In genomic region chr9:70011537-70012407, GRCm38 (mm10) we compare ENCODE assay signal across 8 mouse cellular contexts. TPM values are rescaled to one million over a fixed set of nuclear protein-coding genes. Genes with fewer than 3 reads are reported as not detected.
DNase-seq lines count a peak whose midpoint lies in the region; ATAC-seq and TF ChIP-seq lines count a peak whose summit lies in the region.

No protein-coding gene starts in this region.

- no peak for TF ChIP-seq RAD21 in MEL (IDR thresholded peaks at IDR 0.05; ENCODE audit: low read depth, low read length)

- intact Hi-C loops in heart, postnatal 25 days (cut with DNase I) = loop anchor here (2.0 kb wide), 1 partner anchor 17 kb away; no protein-coding TSS in a partner anchor
- intact Hi-C loops in left cerebral cortex, postnatal 10 days (cut with DNase I) = no loop called here

- TF ChIP-seq POLR2A in MEL (IDR thresholded peaks at IDR 0.05; ENCODE audit: control insufficient read depth in 1 of 2, insufficient read depth in 1 of 2, low read depth in 1 of 2, low read length in 2 of 2, poor library complexity in 1 of 2) = no peak; a peak in 1 of 4 replicates

- peaks cover 20% of the 10 kb centered on the region for H3K79me2 ChIP-seq in MEL (ENCODE audit: control insufficient read depth, insufficient read depth, low read length, poor library complexity)

- ATAC-seq in heart, embryonic 12.5 days (ENCODE audit: insufficient number of reproducible peaks, low FRiP score) = no peak

- no peak for DNase-seq in heart, postnatal 25 days (ENCODE audit: low spot score)
- DNase-seq in MEL (ENCODE audit: low read depth, low spot score) = no peak
- DNase-seq in hindbrain, embryonic 10.5 days (ENCODE audit: low spot score) = no peak
- no peak for DNase-seq in right cerebral cortex, adult 18-20 months
- DNase-seq in adrenal gland, postnatal 25 days = no peak
- no peak for DNase-seq in left cerebral cortex, postnatal 10 days (ENCODE audit: extremely low spot score in 1 of 2, low spot score in 2 of 2)

- H3K27ac ChIP-seq in heart, embryonic 12.5 days (ENCODE audit: poor library complexity, severe bottlenecking) = peak overlapping the region; percentile 70
- peak overlapping the region; percentile 62 for H3K27ac ChIP-seq in MEL (ENCODE audit: control insufficient read depth, low read depth, low read length)
- peak overlapping the region; percentile 98 for H3K27ac ChIP-seq in hindbrain, embryonic 10.5 days

- H3K4me1 ChIP-seq in heart, embryonic 12.5 days (replicated peaks) = peaks cover 17% of the 10 kb centered on the region
- peaks cover 0 to 5% of the 10 kb centered on the region in 2 experiments; a peak in 3 of 4 replicates for H3K4me1 ChIP-seq in MEL (ENCODE audit: control insufficient read depth in 1 of 2, insufficient read depth in 2 of 2, low read length in 2 of 2)
- H3K4me1 ChIP-seq in hindbrain, embryonic 10.5 days (replicated peaks) = peaks cover 19% of the 10 kb centered on the region
- peaks cover 84% of the 10 kb centered on the region for H3K4me1 ChIP-seq in megakaryocyte, embryonic 14.5 days

- no peaks in the 10 kb centered on the region for H3K9me3 ChIP-seq in heart, embryonic 12.5 days (replicated peaks)
- no peaks in the 10 kb centered on the region for H3K9me3 ChIP-seq in MEL (replicated peaks; ENCODE audit: insufficient read depth, low read length)
- no peaks in the 10 kb centered on the region for H3K9me3 ChIP-seq in hindbrain, embryonic 10.5 days
- H3K9me3 ChIP-seq in megakaryocyte, embryonic 14.5 days = no peaks in the 10 kb centered on the region

- H3K9ac ChIP-seq in heart, embryonic 12.5 days = peak overlapping the region; percentile 93
- H3K9ac ChIP-seq in MEL (ENCODE audit: control insufficient read depth, low read depth, low read length, poor library complexity, severe bottlenecking) = peak overlapping the region; percentile 70

- 60% methylated on average over 14 of the region's 14 CpGs for WGBS in heart, embryonic 12.5 days
- WGBS in hindbrain, embryonic 10.5 days = 65% methylated on average over 14 of the region's 14 CpGs

- no peak for TF ChIP-seq EP300 in MEL (IDR thresholded peaks at IDR 0.05; ENCODE audit: low read depth in 1 of 2, low read length in 2 of 2)

- H3K4me2 ChIP-seq in heart, embryonic 12.5 days = peak overlapping the region; percentile 68

- H3K4me3 ChIP-seq in heart, embryonic 12.5 days = peak overlapping the region; percentile 91
- H3K4me3 ChIP-seq in MEL (ENCODE audit: control insufficient read depth in 1 of 2, insufficient read depth in 1 of 2, low read depth in 2 of 2, low read length in 2 of 2) = peak overlapping the region; percentile 73 to 98
- peak overlapping the region; percentile 93 for H3K4me3 ChIP-seq in hindbrain, embryonic 10.5 days
- H3K4me3 ChIP-seq in megakaryocyte, embryonic 14.5 days (replicated peaks) = peak overlapping the region; percentile 95

- TF ChIP-seq CTCF in MEL (IDR thresholded peaks at IDR 0.05 in 2 of 3, conservative IDR thresholded peaks at IDR 0.05 in 1 of 3; ENCODE audit: control insufficient read depth in 1 of 3, insufficient read depth in 1 of 3, low read depth in 2 of 3, low read length in 3 of 3, poor library complexity in 1 of 3, severe bottlenecking in 1 of 3) = no peak

- H3K27me3 ChIP-seq in heart, embryonic 12.5 days (replicated peaks) = no peaks in the 10 kb centered on the region
- H3K27me3 ChIP-seq in MEL (ENCODE audit: control insufficient read depth in 1 of 2, insufficient read depth in 2 of 2, low read length in 2 of 2) = no peaks in the 10 kb centered on the region
- H3K27me3 ChIP-seq in hindbrain, embryonic 10.5 days (ENCODE audit: insufficient read depth, poor library complexity, severe bottlenecking) = no peaks in the 10 kb centered on the region
- no peaks in the 10 kb centered on the region for H3K27me3 ChIP-seq in megakaryocyte, embryonic 14.5 days (replicated peaks)

- peaks cover 31% of the 10 kb centered on the region for H3K36me3 ChIP-seq in heart, embryonic 12.5 days
- H3K36me3 ChIP-seq in MEL (ENCODE audit: control insufficient read depth in 1 of 2, insufficient read depth in 2 of 2, low read length in 2 of 2) = peaks cover 7 to 26% of the 10 kb centered on the region in 2 experiments
- H3K36me3 ChIP-seq in hindbrain, embryonic 10.5 days = peaks cover 57% of the 10 kb centered on the region
- peaks cover 41% of the 10 kb centered on the region for H3K36me3 ChIP-seq in megakaryocyte, embryonic 14.5 days (replicated peaks; ENCODE audit: low read length)

TF ChIP-seq in MEL, 35 proteins besides CTCF, POLR2A, EP300 and RAD21:
- no peak for TF ChIP-seq HCFC1 (IDR thresholded peaks at IDR 0.05; ENCODE audit: low read depth, low read length)
- no peak for TF ChIP-seq UBTF (IDR thresholded peaks at IDR 0.05; ENCODE audit: borderline replicate concordance, insufficient read depth, low read depth, low read length)
- TF ChIP-seq ZMIZ1 (IDR thresholded peaks at IDR 0.05; ENCODE audit: low read depth, low read length) = no peak
- TF ChIP-seq ZC3H11A (IDR thresholded peaks at IDR 0.05; ENCODE audit: low read depth, low read length) = no peak
- no peak for TF ChIP-seq ZNF384 (IDR thresholded peaks at IDR 0.05; ENCODE audit: low read depth, low read length)
- no peak for TF ChIP-seq POLR2AphosphoS2 (IDR thresholded peaks at IDR 0.05; ENCODE audit: low read length)
- no peak for TF ChIP-seq E2F4 (IDR thresholded peaks at IDR 0.05; ENCODE audit: borderline replicate concordance, low read depth, low read length)
- TF ChIP-seq MXI1 (IDR thresholded peaks at IDR 0.05; ENCODE audit: low read depth, low read length) = no peak
- no peak for TF ChIP-seq CHD1 (IDR thresholded peaks at IDR 0.05; ENCODE audit: low read depth, low read length)
- TF ChIP-seq RCOR1 (IDR thresholded peaks at IDR 0.05; ENCODE audit: low read depth, low read length) = no peak
- no peak for TF ChIP-seq SMC3 (IDR thresholded peaks at IDR 0.05; ENCODE audit: low read depth, low read length)
- no peak for TF ChIP-seq ELF1 (IDR thresholded peaks at IDR 0.05; ENCODE audit: low read depth, low read length)
- no peak for TF ChIP-seq ETS1 (IDR thresholded peaks at IDR 0.05; ENCODE audit: low read depth, low read length)
- TF ChIP-seq TBP (IDR thresholded peaks at IDR 0.05; ENCODE audit: low read depth, low read length) = no peak
- TF ChIP-seq CHD2 (IDR thresholded peaks at IDR 0.05; ENCODE audit: low read length) = no peak
- no peak for TF ChIP-seq JUND (IDR thresholded peaks at IDR 0.05; ENCODE audit: low read depth, low read length)
- TF ChIP-seq TAL1 (IDR thresholded peaks at IDR 0.05; ENCODE audit: low read length) = no peak
- TF ChIP-seq NELFE (IDR thresholded peaks at IDR 0.05; ENCODE audit: low read depth, low read length) = no peak
- no peak for TF ChIP-seq NRF1 (IDR thresholded peaks at IDR 0.05; ENCODE audit: insufficient read depth, low read depth, low read length, poor library complexity, severe bottlenecking)

RNA-seq across cellular contexts. Expression of gene Gtf2a2, which starts 0.6 kb away (rescaled TPM):
- 148 TPM in 2 replicates for polyA plus RNA-seq in heart, embryonic 12.5 days (2016; fragmentation: Nextera tagmentation; extraction: Ambion mirVana)
- 10 to 100 TPM; 51.3 to 58.7 TPM for total RNA-seq in heart, postnatal 25 days (2021)
- total RNA-seq in MEL (2012; rRNA removed) = 62.4 and 75.8 TPM in 2 replicates
- 10 to 100 TPM in 1 of 2 experiments, not detected in 1; 74.9 TPM for polyA plus RNA-seq in MEL (2012; ENCODE audit: insufficient read depth in 1 of 2, insufficient read length in 2 of 2, low read depth in 1 of 2, low replicate concordance in 2 of 2, missing spikeins in 1 of 2)
- polyA plus RNA-seq in hindbrain, embryonic 10.5 days (2016; fragmentation: Nextera tagmentation; extraction: Ambion mirVana) = 185 and 196 TPM in 2 replicates
- 9.4 and 33.9 TPM in 2 replicates for polyA plus RNA-seq in megakaryocyte, embryonic 14.5 days (2012; ENCODE audit: insufficient read depth, low replicate concordance)
- 94.9 and 99.8 TPM in 2 replicates for total RNA-seq in adrenal gland, postnatal 25 days (2021)
- 10 to 100 TPM; 66.9 to 77.5 TPM for total RNA-seq in left cerebral cortex, postnatal 10 days (2021)

RNA-seq across cellular contexts. Expression of gene Bnip2, which starts 22.5 kb away (rescaled TPM):
- polyA plus RNA-seq in heart, embryonic 12.5 days (2016; fragmentation: Nextera tagmentation; extraction: Ambion mirVana) = 119 and 127 TPM in 2 replicates
- total RNA-seq in heart, postnatal 25 days (2021) = 100 to 1,000 TPM in 1 of 2 experiments, 10 to 100 TPM in 1; 97.7 to 108 TPM
- 41.9 and 49.7 TPM in 2 replicates for total RNA-seq in MEL (2012; rRNA removed)
- polyA plus RNA-seq in MEL (2012; ENCODE audit: insufficient read depth in 1 of 2, insufficient read length in 2 of 2, low read depth in 1 of 2, low replicate concordance in 2 of 2, missing spikeins in 1 of 2) = 10 to 100 TPM in 1 of 2 experiments, not detected in 1; 57.2 TPM
- polyA plus RNA-seq in hindbrain, embryonic 10.5 days (2016; fragmentation: Nextera tagmentation; extraction: Ambion mirVana) = 87.0 and 99.8 TPM in 2 replicates
- 29.5 and 45.8 TPM in 2 replicates for polyA plus RNA-seq in megakaryocyte, embryonic 14.5 days (2012; ENCODE audit: insufficient read depth, low replicate concordance)
- 98.6 and 103 TPM in 2 replicates for total RNA-seq in adrenal gland, postnatal 25 days (2021)
- total RNA-seq in left cerebral cortex, postnatal 10 days (2021) = 10 to 100 TPM; 37.2 to 45.1 TPM

RNA-seq across cellular contexts. Expression of gene Gcnt3, which starts 26.1 kb away (rescaled TPM):
- polyA plus RNA-seq in heart, embryonic 12.5 days (2016; fragmentation: Nextera tagmentation; extraction: Ambion mirVana) = not detected in 2 replicates
- total RNA-seq in heart, postnatal 25 days (2021) = under 1 TPM in 1 of 2 experiments, not detected in 1; 0.08 TPM
- total RNA-seq in MEL (2012; rRNA removed) = not detected in 2 replicates
- not detected for polyA plus RNA-seq in MEL (2012; ENCODE audit: insufficient read depth in 1 of 2, insufficient read length in 2 of 2, low read depth in 1 of 2, low replicate concordance in 2 of 2, missing spikeins in 1 of 2)
- not detected in 2 replicates for polyA plus RNA-seq in hindbrain, embryonic 10.5 days (2016; fragmentation: Nextera tagmentation; extraction: Ambion mirVana)
- polyA plus RNA-seq in megakaryocyte, embryonic 14.5 days (2012; ENCODE audit: insufficient read depth, low replicate concordance) = not detected in 2 replicates
- not detected in 2 replicates for total RNA-seq in adrenal gland, postnatal 25 days (2021)
- not detected for total RNA-seq in left cerebral cortex, postnatal 10 days (2021)
